Mouse (Mus musculus): ENCODE results near the gene Dpf2. TPM values are rescaled to one million over a fixed set of nuclear protein-coding genes. Genes with fewer than 3 reads are reported as not detected.

Gene Dpf2
- total RNA-seq, 2 experiments from 2014 or later: 111 to 119 TPM

GRCm38 (mm10) chr19:5862335-5863085 lies 50.3 kb downstream of the Dpf2 start:
- peak; percentile 5 for DNase-seq

- no peak for DNase-seq
These were observed 56.2 kb downstream of the Dpf2 start for GRCm38 (mm10) chr19:5856604-5857003.

GRCm38 (mm10) chr19:5852035-5852722 lies 60.6 kb downstream of the Dpf2 start:
- DNase-seq: no peak

- peak; percentile 42 for DNase-seq
These were observed 61.3 kb downstream of the Dpf2 start for GRCm38 (mm10) chr19:5851481-5851971.

- no peak for DNase-seq
These were observed 62.0 kb downstream of the Dpf2 start for GRCm38 (mm10) chr19:5850860-5851259.

GRCm38 (mm10) chr19:5849843-5850527 lies 62.8 kb downstream of the Dpf2 start:
- peak; percentile 97 for DNase-seq

- DNase-seq: peak; percentile 64
These were observed 63.8 kb downstream of the Dpf2 start for GRCm38 (mm10) chr19:5848826-5849672.

- peak; percentile 78 for DNase-seq
These were observed 64.6 kb downstream of the Dpf2 start for GRCm38 (mm10) chr19:5848032-5848825.

GRCm38 (mm10) chr19:5847306-5847796 lies 65.5 kb downstream of the Dpf2 start:
- no peak for DNase-seq

- peak; percentile 90 for DNase-seq
These were observed 66.1 kb downstream of the Dpf2 start for GRCm38 (mm10) chr19:5846557-5847305.

Other genes with a start within 250 kb of the Dpf2 start
- 10 to 100 TPM; 40.2 to 42.2 TPM for gene Sipa1, start 249.3 kb downstream of the Dpf2 start, total RNA-seq (2021)
- gene Map3k11, start 224.3 kb downstream of the Dpf2 start, total RNA-seq (2021): 10 to 100 TPM; 39.8 to 40.0 TPM
- gene Pcnx3, start 224.1 kb downstream of the Dpf2 start, total RNA-seq (2021): 10 to 100 TPM; 42.5 to 42.7 TPM
- not detected for gene Kcnk7, start 208.6 kb downstream of the Dpf2 start, total RNA-seq (2021)
- 100 to 1,000 TPM; 179 to 191 TPM for gene Ehbp1l1, start 186.7 kb downstream of the Dpf2 start, total RNA-seq (2021)
- 10 to 100 TPM; 48.3 to 49.0 TPM for gene Fam89b, start 183.4 kb downstream of the Dpf2 start, total RNA-seq (2021)
- 10 to 100 TPM; 78.7 to 79.6 TPM for gene Ltbp3, start 172.1 kb downstream of the Dpf2 start, total RNA-seq (2021)
- gene Scyl1, start 141.6 kb downstream of the Dpf2 start, total RNA-seq (2021): 10 to 100 TPM; 60.6 to 69.0 TPM
- 10 to 100 TPM; 18.6 to 20.9 TPM for gene Frmd8, start 37.7 kb downstream of the Dpf2 start, total RNA-seq (2021)
- 1 to 10 TPM; 5.4 to 6.2 TPM for gene Slc25a45, start 35.2 kb downstream of the Dpf2 start, total RNA-seq (2021)
- 1 to 10 TPM; 2.0 TPM for gene Tigd3, start 18.9 kb downstream of the Dpf2 start, total RNA-seq (2021)
- gene Cdc42ep2, start 11.8 kb upstream of the Dpf2 start, total RNA-seq (2021): 10 to 100 TPM; 14.2 to 14.7 TPM
- 10 to 100 TPM; 32.9 to 37.1 TPM for gene Pola2, start 51.2 kb upstream of the Dpf2 start, total RNA-seq (2021)
- gene Slc22a20, start 73.1 kb upstream of the Dpf2 start, total RNA-seq (2021): not detected
- 10 to 100 TPM; 27.4 to 29.1 TPM for gene Capn1, start 102.9 kb upstream of the Dpf2 start, total RNA-seq (2021)
- gene Syvn1, start 133.6 kb upstream of the Dpf2 start, total RNA-seq (2021): 10 to 100 TPM; 16.2 to 16.4 TPM
- gene Mrpl49, start 144.8 kb upstream of the Dpf2 start, total RNA-seq (2021): 10 to 100 TPM; 37.8 to 41.7 TPM
- 100 to 1,000 TPM; 802 to 870 TPM for gene Fau, start 144.8 kb upstream of the Dpf2 start, total RNA-seq (2021)
- 10 to 100 TPM; 16.2 to 16.7 TPM for gene Znhit2, start 148.2 kb upstream of the Dpf2 start, total RNA-seq (2021)
- gene Tm7sf2, start 155.4 kb upstream of the Dpf2 start, total RNA-seq (2021): 1 to 10 TPM; 5.0 to 5.9 TPM
- gene Vps51, start 164.2 kb upstream of the Dpf2 start, total RNA-seq (2021): 10 to 100 TPM; 38.0 to 40.0 TPM
- gene Tmem262, start 167.0 kb upstream of the Dpf2 start, total RNA-seq (2021): not detected
- under 1 TPM in 1 of 2 experiments, not detected in 1; 0.41 TPM for gene Gm28374, start 169.2 kb upstream of the Dpf2 start, total RNA-seq (2021)
- gene Zfpl1, start 171.9 kb upstream of the Dpf2 start, total RNA-seq (2021): 10 to 100 TPM; 25.8 to 28.3 TPM
- gene Cdca5, start 172.0 kb upstream of the Dpf2 start, total RNA-seq (2021): 10 to 100 TPM; 12.8 to 14.8 TPM
- gene AC131692.1, start 181.4 kb upstream of the Dpf2 start, total RNA-seq (2021): under 1 TPM; 0.60 to 0.68 TPM
- gene Naaladl1, start 192.8 kb upstream of the Dpf2 start, total RNA-seq (2021): under 1 TPM; 0.50 to 0.52 TPM
- gene Sac3d1, start 205.6 kb upstream of the Dpf2 start, total RNA-seq (2021): 10 to 100 TPM; 17.4 to 17.6 TPM
- 10 to 100 TPM; 13.4 to 13.7 TPM for gene Snx15, start 215.3 kb upstream of the Dpf2 start, total RNA-seq (2021)
- under 1 TPM; 0.21 to 0.38 TPM for gene Batf2, start 228.0 kb upstream of the Dpf2 start, total RNA-seq (2021)
- gene Arl2, start 228.5 kb upstream of the Dpf2 start, total RNA-seq (2021): 10 to 100 TPM; 62.3 to 62.8 TPM

Data from heart, postnatal 4 days (tissue).